Mouse (Mus musculus) activated CD4-positive, CD25-positive, alpha-beta regulatory T cell, adult 9 weeks (primary cell): Measurements from ENCODE around the gene Gorab. TPM values are rescaled to one million over a fixed set of nuclear protein-coding genes. Genes with fewer than 3 reads are reported as not detected.

Experiments used
- polyA plus RNA-seq: library from polyadenylated mRNA; unstranded; fragments of 100-300 nt; shearing (Covaris generic); gene quantifications from one replicate; pipeline ENCODE4 v1.2.1, GENCODE M21; 2017

Gene Gorab
- polyA plus RNA-seq = 13.4 TPM

GRCm38 (mm10) chr1:163403498-163404126 lies at the start of gene Gorab:
Gene Gorab (minus strand): TSS chr1:163403669.

Other genes starting within 250 kb of the Gorab start
- gene Prrx1, start 90.0 kb downstream of the Gorab start, polyA plus RNA-seq = not detected